Mouse (Mus musculus) forebrain, embryonic 10.5 days (tissue): ENCODE measurements at regions not wholly inside any gene's neighbourhood (a gene's known extent, or its start where the extent isn't known, plus 50 kb on each side); places are given as distances from the start of the nearest gene placed in this dataset.

Experiments used
- DNase-seq: peaks from one replicate; pipeline ENCODE4 v3.0.0-alpha.2; 2017; ENCODE audit warnings: low spot score; ENCODE audit errors: extremely low spot score
- H3K27ac ChIP-seq: fragments of 300-500 bp; sonication (generic); 2 replicates; pipeline ENCODE4 v1.5.1; 2016; ENCODE audit warnings: mild to moderate bottlenecking
- H3K27me3 ChIP-seq: fragments of 300-500 bp; sonication (generic); 2 replicates; pipeline ENCODE4 v1.6.1; 2016; ENCODE audit warnings: mild to moderate bottlenecking; ENCODE audit not compliant: poor library complexity, severe bottlenecking
- H3K36me3 ChIP-seq: fragments of 300-500 bp; sonication (generic); replicated peaks from 2 replicates; pipeline ENCODE4 v1.6.1; 2016; ENCODE audit warnings: mild to moderate bottlenecking, moderate library complexity
- H3K4me1 ChIP-seq: fragments of 300-500 bp; sonication (generic); 2 replicates; pipeline ENCODE4 v1.6.1; 2016
- H3K4me3 ChIP-seq: fragments of 300-500 bp; sonication (generic); 2 replicates; pipeline ENCODE4 v1.5.1; 2016; ENCODE audit warnings: mild to moderate bottlenecking, moderate library complexity
- H3K9me3 ChIP-seq: fragments of 300-500 bp; sonication (generic); 2 replicates; pipeline ENCODE4 v1.6.1; 2016; ENCODE audit warnings: mild to moderate bottlenecking, moderate library complexity
- WGBS: fragments of 180-500 bp; shearing (Covaris S2); methylation state at CpG from one replicate; pipeline ENCODE4 v1.1.7; 2016; 5-methylcytosine and 5-hydroxymethylcytosine counted together

DNA sequence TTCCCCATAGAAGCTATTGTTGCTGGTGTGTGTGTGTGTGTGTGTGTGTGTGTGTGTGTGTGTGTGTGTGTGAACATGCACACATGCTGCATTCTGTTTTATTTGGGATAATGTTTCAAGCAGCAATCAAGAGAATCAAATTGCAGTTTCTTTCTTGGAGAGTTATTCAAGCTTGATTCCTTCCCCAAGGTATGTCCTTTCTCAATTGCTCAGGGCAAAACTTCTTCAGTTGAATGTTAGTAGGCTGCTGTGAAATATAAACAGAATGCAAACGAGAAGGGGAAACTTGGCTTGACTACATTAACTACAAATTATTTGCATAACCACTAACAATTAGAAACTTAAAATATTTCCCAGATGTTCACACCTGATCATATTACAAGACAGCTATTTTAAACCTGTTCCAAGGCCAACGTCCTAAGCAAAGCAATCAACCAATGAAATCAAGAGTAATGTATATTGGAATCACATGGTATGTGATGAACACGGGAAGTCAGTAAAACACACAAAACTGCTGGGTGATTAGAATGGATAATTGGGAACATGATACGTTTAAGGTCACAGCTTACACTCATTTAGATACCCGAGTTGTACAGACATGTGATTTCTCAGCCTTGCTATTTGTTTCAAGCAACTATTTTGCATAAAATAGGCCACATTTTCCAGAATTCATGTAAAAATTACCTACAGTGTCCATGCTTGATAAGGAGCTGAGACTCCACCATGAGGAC, 116.2 kb downstream of the Cxcl12 start:
- Histone ChIP-seq H3K27me3 (no peaks in the 10 kb centered on the region), H3K9me3 (no peaks in the 10 kb centered on the region), H3K4me3 (no peak overlapping the region), H3K4me1 (peaks cover 9% of the 10 kb centered on the region), H3K27ac (no peak overlapping the region), H3K36me3 (no peaks in the 10 kb centered on the region)
- no peak for DNase-seq
- WGBS, result 73% methylated on average over 5 of the region's 5 CpGs

DNA sequence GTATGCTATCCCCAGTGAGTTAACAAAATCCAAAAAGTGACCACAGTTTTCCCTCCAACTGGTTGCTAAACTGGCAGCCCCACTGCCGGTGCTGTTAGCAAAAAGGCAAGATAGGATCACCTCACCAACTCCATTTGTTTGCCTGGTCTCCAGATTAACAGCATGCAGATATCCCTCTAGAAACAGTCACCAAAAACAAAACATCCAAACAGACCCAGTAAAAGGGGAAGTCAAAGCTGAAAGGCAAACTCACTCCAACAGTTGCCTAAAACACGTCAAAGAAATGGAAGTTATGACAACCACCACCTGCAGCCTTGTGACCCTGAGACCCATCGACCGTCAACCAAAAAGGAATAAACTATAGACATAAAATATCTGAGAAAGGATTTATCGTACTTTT, 119.1 kb downstream of the Cxcl12 start:
- DNase-seq, result no peak
- Histone ChIP-seq H3K36me3 (no peaks in the 10 kb centered on the region), H3K27ac (no peak overlapping the region), H3K27me3 (no peaks in the 10 kb centered on the region), H3K4me3 (no peak overlapping the region), H3K9me3 (no peaks in the 10 kb centered on the region), H3K4me1 (no peaks in the 10 kb centered on the region)
- 91% methylated on average over 5 of the region's 5 CpGs for WGBS

DNA sequence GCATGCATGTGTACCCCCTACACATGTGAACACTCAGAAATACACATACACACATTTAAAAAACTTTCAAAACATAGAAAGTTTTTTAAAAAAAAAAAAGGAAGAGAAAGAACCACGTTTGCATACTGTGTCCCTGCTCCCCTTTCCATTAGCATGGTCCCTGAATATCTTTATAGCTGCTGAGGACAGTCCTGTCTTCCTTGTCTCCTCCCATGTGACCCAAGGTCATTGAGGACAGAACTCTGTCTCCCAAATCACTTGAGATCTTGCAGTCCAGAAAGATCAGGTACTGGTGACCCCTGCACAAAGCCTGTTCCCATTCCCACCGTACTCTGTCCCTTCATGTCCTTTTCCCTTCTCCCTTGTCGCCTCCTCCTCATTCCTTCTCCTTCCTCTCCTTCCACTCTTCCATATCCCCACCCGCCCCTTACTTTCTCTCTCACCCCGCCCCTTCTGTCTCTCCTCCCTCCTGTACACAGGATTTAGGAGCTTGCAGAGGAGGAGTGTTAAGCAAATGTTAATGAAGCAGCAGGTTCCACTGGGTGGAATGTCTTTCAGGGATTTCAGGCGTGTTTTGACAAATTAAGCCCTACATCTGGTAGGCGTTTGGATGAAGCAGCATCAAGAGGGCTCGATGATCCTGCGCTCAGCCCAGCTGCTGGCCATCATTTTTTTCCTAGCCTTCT, 125.6 kb downstream of the Cxcl12 start:
- Histone ChIP-seq H3K9me3 (no peaks in the 10 kb centered on the region), H3K4me3 (no peak overlapping the region), H3K27me3 (no peaks in the 10 kb centered on the region), H3K27ac (no peak overlapping the region), H3K36me3 (no peaks in the 10 kb centered on the region), H3K4me1 (peaks cover 7% of the 10 kb centered on the region)
- no peak for DNase-seq
- WGBS, result 15% methylated on average over 9 of the region's 9 CpGs

DNA sequence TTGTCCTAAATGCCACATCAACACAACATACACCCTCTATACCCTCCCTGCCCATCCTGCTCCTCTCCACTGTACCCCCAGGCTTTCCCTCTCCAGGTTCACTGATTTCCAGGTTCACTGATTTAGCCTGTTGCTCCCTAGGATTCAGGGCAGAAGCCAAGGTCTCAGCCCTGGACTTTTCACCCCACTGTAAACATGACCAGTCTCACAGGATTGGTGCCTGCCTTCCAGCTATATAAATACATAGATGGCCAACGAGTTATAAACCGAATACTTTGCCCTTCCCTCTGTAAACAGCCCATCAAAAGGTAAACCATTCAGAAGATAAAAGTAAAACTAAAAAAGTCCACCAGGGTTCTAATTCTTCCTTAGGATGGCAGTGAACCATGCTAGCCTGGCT, 129.6 kb downstream of the Cxcl12 start:
- WGBS, result 96% methylated on average over 2 of the region's 2 CpGs
- Histone ChIP-seq H3K27ac (no peak overlapping the region), H3K36me3 (no peaks in the 10 kb centered on the region), H3K4me1 (peaks cover 13% of the 10 kb centered on the region), H3K27me3 (no peaks in the 10 kb centered on the region), H3K9me3 (no peaks in the 10 kb centered on the region), H3K4me3 (no peak overlapping the region)
- no peak for DNase-seq

DNA sequence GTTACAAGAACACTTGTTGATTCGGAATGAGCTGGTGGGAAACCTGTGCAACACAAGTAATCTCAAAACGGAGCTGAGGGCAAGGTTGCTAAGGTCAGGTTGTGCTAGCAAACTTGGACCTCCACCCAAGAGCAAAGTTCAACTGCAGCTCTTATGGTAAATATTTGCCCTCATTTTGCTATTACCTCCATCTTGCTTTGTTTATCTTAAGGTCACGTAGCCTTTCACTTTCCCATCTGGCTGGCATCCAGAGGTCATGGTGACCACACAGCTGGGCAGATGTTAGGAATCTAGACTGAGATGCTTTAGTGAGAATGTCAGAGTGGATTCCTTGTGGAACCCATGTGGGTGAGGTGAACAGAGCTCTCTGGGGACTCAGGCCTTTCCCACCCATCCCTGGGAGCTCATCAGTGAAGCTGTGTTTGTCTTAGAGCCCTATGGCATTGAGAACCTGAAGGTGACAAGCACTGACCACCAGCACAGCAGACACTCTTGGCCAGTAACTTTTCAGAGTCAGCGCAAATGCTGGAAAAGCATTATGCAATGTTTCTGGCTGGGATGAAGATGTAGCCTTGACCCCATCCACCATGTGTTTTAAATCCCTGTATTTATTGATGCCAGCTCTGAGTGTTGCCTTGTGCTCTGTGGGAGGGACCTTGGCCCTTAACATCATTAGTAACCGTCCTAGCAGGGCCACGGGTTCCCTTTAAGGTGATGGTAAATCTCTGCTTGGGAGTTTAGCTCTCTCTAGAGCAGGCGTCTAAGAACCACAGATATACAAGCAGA, 131.4 kb downstream of the Cxcl12 start:
- H3K4me1 ChIP-seq, result peaks cover 6% of the 10 kb centered on the region; the same call in 1 of the 2 replicates
- 70% methylated on average over 7 of the region's 7 CpGs for WGBS
- H3K27ac ChIP-seq, result no peak overlapping the region
- H3K9me3 ChIP-seq, result no peaks in the 10 kb centered on the region
- H3K4me3 ChIP-seq, result no peak overlapping the region
- no peaks in the 10 kb centered on the region for H3K36me3 ChIP-seq
- H3K27me3 ChIP-seq, result no peaks in the 10 kb centered on the region
- no peak for DNase-seq

DNA sequence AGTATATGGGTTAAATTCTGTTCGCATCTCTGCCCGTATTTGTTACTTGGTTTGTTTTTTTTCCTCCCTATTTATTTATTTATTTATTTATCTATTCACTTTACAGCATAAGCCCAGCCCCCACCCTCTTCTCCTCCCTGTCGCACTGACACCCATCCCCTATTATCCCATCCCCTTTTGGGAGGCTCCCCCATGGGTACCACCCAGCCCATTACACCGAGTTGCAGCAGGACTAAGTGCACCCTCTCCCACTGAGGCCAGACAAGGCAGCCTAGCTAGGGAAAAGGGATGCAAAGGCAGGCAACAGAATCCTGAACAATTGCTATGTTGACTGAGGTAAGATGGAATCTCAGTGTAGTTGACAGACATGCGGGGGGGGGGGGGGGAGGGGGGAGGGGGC, 135.0 kb downstream of the Cxcl12 start:
- Histone ChIP-seq H3K4me1 (peaks cover 6% of the 10 kb centered on the region; the same call in 1 of the 2 replicates), H3K9me3 (no peaks in the 10 kb centered on the region), H3K4me3 (no peak overlapping the region), H3K36me3 (no peaks in the 10 kb centered on the region), H3K27me3 (no peaks in the 10 kb centered on the region), H3K27ac (no peak overlapping the region)
- peak; percentile 6 for DNase-seq
- WGBS, result 59% methylated on average over 5 of the region's 5 CpGs

DNA sequence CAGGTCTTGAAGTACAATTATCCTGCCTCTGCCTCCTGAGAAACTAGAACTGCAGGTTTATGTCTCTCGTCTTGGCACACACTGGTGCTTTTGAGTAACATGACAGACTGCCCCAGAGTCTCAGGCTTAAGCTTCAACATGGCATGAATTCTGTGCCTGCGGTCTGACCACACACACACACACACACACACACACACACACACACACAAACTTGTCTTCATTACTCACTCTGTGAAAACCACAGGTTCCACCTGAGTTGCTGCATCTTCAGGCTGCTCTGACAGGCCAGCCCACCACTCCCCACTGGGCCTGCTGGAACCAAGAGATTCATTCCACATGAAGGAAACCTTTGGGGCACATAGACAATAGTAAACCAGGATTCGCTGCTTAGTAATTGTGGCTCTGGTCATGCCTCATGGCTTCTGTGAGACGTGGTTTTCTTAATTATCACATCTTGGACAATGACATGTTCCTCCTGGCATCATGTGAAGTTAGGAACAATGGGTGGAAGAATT, 137.5 kb downstream of the Cxcl12 start:
- Histone ChIP-seq H3K36me3 (no peaks in the 10 kb centered on the region), H3K27me3 (no peaks in the 10 kb centered on the region), H3K27ac (no peak overlapping the region), H3K4me3 (no peak overlapping the region), H3K9me3 (no peaks in the 10 kb centered on the region), H3K4me1 (no peaks in the 10 kb centered on the region)
- peak; percentile 3 for DNase-seq
- 73% methylated on average over 4 of the region's 4 CpGs for WGBS

DNA sequence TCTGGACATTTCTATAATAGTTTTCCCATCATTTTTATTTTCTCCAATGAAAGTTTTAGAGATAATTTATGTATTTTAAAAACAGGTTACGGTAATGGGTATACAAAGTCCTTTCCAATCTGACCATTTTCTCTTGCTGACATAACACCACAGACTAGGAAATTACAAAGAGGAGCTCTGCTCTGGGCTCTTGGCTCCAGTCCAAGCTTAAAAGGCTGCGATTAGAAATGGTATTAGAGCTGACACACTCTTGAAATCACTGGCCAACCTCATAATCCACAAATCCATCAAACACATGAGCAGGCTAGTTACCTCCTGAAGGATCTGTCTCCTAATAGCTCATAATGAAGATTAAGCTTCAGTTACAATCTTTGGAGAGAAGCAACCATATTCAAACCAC, 140.3 kb downstream of the Cxcl12 start:
- no peak overlapping the region for H3K4me3 ChIP-seq

DNA sequence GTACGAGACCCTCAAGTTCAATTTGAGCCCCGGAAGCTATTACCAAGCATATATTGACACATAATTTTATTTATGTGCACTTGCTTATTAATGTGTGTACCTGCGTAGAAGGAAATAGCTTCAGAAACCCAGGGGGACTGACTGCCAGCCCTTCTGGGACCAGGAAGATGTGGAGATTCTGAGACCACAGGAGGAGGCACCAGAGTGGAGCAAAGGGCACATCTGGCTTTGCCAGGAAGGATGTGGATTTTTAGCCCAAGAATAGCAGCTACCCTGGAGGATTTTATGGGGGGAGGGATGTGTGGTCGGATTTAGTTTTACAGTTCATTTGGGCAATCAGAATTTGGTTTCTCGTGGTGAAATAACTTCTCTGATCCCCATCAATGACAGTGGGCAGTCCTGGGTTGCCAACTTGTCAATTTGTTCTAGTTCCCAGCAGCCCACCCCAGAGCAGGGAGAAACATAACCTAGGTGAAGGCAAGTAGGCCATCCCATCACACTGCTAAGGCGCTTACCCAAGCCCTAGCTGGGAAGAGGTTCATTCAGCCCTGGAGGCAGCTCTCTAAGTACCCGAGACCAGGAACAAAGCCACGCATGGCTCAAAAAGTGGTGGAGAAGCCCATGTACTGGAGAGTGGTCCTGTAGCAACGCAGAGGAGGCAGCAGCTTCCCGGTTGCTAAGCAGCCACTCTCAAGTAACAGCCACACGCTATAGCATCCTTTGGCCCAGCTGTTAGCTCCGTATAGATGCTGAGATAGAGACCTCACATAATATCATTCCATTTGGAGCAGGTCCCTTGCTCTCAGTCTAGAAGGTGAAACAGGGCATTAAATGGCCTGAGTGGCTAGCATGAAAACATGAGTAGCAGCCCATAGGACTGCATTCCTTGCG, 144.8 kb downstream of the Cxcl12 start:
- Histone ChIP-seq H3K27ac (no peak overlapping the region), H3K4me3 (no peak overlapping the region), H3K9me3 (no peaks in the 10 kb centered on the region), H3K4me1 (peaks cover 18% of the 10 kb centered on the region), H3K27me3 (no peaks in the 10 kb centered on the region), H3K36me3 (no peaks in the 10 kb centered on the region)
- peak; percentile 14 for DNase-seq
- 69% methylated on average over 13 of the region's 13 CpGs for WGBS

More for the DNA sequence above, 140.3 kb downstream of the Cxcl12 start:
- no peak overlapping the region for H3K27ac ChIP-seq
- H3K36me3 ChIP-seq, result no peaks in the 10 kb centered on the region
- peaks cover 9% of the 10 kb centered on the region for H3K4me1 ChIP-seq
- H3K9me3 ChIP-seq, result no peaks in the 10 kb centered on the region
- WGBS, result 92% methylated on average over 2 of the region's 2 CpGs
- peak; percentile 5 for DNase-seq
- H3K27me3 ChIP-seq, result no peaks in the 10 kb centered on the region

DNA sequence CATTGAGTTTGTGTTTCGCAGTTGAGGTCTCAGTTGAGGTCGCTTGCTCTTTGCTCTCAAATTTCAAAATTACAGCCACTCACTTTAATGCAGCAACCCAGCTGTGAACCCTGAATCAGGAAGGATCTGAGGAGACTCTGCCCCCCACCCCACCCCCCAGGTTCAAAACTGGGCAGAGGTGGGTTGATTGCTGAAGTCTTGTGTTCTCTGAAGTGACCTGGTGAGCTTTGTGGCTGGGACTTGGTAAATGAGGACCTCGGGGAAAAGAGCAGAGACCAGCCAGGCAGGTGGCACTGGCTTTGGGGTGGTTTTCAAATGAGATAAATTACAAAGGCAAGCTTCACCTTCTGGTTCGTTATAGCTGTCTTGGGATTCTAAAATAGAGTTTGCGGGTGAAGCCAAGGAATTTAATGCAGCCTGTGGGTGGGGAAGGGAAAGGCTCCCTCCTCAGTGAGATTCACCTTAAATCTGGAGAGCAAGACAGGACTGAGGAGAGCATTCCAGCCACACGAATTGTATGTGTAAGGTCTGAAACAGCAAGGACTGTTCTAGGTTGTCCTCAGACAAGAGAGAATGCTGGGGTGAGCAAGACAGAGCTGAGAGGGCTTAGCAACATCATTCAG, 145.7 kb downstream of the Cxcl12 start:
- Histone ChIP-seq H3K4me1 (peaks cover 18% of the 10 kb centered on the region), H3K9me3 (no peaks in the 10 kb centered on the region), H3K4me3 (no peak overlapping the region), H3K27me3 (no peaks in the 10 kb centered on the region), H3K36me3 (no peaks in the 10 kb centered on the region), H3K27ac (no peak overlapping the region)
- no peak for DNase-seq
- WGBS, result 43% methylated on average over 6 of the region's 6 CpGs

DNA sequence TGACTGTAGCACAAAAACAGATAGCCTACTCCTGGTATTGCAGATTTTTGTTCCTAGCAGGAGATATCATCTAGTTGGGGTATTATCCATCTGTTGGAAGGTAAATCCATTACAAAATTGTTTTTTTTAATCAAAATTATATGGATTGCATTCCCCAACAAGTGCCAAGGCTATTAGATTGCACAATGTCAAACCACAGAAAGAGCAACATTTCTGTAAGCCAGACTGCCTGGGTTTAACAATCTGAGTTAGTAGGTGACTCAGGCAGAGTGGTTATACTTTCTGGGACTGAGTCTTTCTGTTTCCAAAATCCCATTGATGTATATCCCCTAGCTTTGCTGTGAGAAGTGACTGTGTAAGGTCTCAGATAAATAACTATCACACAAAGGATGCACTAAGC, 155.0 kb downstream of the Cxcl12 start:
- H3K4me3 ChIP-seq, result no peak overlapping the region
- H3K4me1 ChIP-seq, result peaks cover 28% of the 10 kb centered on the region
- DNase-seq, result no peak
- H3K27me3 ChIP-seq, result no peaks in the 10 kb centered on the region
- H3K36me3 ChIP-seq, result no peaks in the 10 kb centered on the region
- H3K9me3 ChIP-seq, result no peaks in the 10 kb centered on the region
- no peak overlapping the region for H3K27ac ChIP-seq

DNA sequence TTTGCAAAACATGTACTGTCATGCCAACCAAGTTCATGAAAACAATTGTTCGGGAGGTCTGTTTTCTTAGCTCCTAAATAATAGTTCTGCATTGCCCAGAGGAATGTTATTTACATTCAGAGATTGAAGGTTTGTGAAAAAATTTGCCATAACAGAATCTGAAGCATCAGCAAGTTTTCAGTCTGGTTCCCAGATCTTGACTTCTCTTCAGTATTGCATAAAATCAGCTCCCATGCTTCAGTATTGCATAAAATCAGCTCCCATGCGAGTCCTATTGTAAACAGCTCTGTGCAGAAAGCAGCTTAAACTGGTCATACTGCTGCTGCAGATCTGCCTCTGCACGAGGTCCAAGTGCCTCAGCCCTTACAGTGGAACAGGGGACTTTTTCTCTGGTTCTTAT, 155.5 kb downstream of the Cxcl12 start:
- H3K27me3 ChIP-seq, result no peaks in the 10 kb centered on the region
- no peak overlapping the region for H3K4me3 ChIP-seq
- no peak for DNase-seq
- H3K9me3 ChIP-seq, result no peaks in the 10 kb centered on the region
- H3K36me3 ChIP-seq, result no peaks in the 10 kb centered on the region
- peaks cover 28% of the 10 kb centered on the region for H3K4me1 ChIP-seq
- WGBS, result 79% methylated on average over 3 of the region's 3 CpGs
- H3K27ac ChIP-seq, result no peak overlapping the region
